Mouse (Mus musculus) forelimb bud, embryonic 11.5 days (tissue): ENCODE measurements around the gene Klk1b5.
"Not testable (repeated sequence)": the region's sequence is repeated elsewhere in the genome, so short reads cannot be mapped to it uniquely, and the experiment has no call there.

Source experiments
- DNase-seq: peaks from one replicate; pipeline ENCODE4 v3.0.0-alpha.2; 2012; ENCODE audit warnings: low read depth, low spot score

Gene Klk1b5

DNA sequence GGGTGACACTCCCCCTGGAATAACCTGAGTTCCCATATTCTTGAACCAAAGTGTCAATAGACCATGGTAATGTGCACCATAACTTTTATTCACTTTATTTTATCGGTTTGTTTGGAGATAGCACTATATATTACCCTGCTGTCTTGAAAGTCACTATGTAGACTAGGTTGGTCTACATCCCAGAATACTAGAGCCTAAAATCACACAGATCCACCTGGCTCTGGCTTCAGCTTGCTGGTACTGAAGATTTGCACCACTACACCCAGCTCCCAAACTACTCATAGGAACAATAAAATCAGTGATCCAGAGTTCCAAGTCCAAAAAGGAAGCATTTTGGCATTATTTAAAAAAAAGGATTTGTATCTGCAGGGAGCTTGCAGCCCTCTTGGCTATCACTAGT is at the start of gene Klk1b5:
Gene Klk1b5, plus strand, starts transcription at position 301 of the 400 bp plus-strand sequence.
- no peak for DNase-seq

- no peak for DNase-seq
Observed at GRCm38 (mm10) chr7:44179299-44180045, 36.3 kb upstream of the Klk1b5 start.

- DNase-seq = not testable (repeated sequence)
Observed at GRCm38 (mm10) chr7:44186516-44186915, 29.2 kb upstream of the Klk1b5 start.

GRCm38 (mm10) chr7:44187936-44188335 is 27.8 kb upstream of the Klk1b5 start, which contains the start of gene Klk1b24:
Gene Klk1b24 (plus strand): TSS chr7:44188236.
- DNase-seq = not testable (repeated sequence)

- DNase-seq = not testable (repeated sequence)
Observed at GRCm38 (mm10) chr7:44193466-44193865, 22.3 kb upstream of the Klk1b5 start.

DNA sequence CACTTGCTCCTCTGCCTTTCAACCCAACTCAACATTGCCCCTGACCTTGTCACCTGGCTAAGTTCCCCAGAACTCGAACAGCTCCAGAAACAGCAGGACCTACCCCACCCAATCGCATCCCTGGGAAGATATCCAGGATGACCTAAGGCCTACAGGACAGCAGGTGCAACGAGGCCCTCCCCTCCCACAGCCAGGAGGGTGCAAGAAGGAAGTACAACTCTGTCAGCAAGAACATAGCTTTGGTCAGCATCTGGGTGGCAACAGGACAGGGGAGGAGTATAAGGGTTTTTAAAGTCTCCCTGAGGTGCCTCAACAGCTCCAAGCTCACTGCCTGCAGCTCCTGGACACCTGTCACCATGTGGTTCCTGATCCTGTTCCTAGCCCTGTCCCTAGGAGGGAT is 17.9 kb upstream of the Klk1b5 start, which contains the start of gene Klk1b3:
Gene Klk1b3, plus strand, starts transcription at position 301 of the 400 bp plus-strand sequence.
- DNase-seq = no peak

GRCm38 (mm10) chr7:44207135-44207534 is 8.6 kb upstream of the Klk1b5 start, which contains the start of gene Klk1b4:
Gene Klk1b4 (plus strand): TSS chr7:44207435.
- DNase-seq = not testable (repeated sequence)

- DNase-seq = no peak
Observed at GRCm38 (mm10) chr7:44208307-44208706, 7.4 kb upstream of the Klk1b5 start.

DNA sequence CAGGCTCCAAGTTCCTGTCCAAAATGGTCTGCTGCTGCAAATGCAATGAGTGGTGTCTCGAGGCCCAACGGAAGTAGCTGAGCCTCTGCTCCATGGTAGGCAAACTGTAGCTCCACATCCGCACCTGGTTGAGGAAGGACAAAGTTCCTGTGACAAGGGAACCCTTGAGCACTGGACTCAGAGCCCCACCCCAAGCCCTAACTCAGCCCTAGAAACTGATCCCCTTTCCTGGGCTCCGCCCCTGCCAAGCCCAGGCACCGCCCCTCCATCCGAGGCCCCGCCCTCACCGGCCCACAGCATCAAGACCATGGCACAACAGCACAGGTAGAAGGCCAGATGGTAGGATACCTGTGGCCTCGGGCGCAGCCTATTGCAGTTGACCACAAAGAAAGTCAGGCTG is 5.9 kb downstream of the Klk1b5 start:
- DNase-seq = not testable (repeated sequence)

DNA sequence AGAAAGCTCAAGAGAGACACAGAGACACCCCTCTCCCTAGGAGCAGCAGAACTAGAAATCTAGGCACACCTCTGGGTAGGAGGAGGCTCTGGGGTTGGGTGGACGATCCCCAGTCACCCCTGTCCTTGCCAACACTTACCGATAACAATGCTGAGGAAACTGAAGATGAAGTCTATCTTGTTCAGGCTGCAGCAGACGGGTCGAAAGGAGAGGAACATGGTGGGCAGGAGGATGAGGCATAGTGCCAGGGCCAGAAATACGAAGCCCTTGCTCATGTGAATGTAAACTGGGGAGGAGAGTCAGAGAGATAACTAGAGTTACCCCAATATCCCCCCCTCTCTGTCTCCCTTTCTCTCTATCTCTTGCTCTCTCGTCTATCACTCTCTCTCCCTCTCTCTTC is 6.6 kb downstream of the Klk1b5 start:
- DNase-seq = not testable (repeated sequence)

- DNase-seq = no peak
Observed at GRCm38 (mm10) chr7:44225076-44225475, 9.3 kb downstream of the Klk1b5 start, which contains the start of gene Klk1. Gene Klk1 (plus strand): TSS chr7:44225360.

GRCm38 (mm10) chr7:44235909-44236308 is 20.2 kb downstream of the Klk1b5 start, which contains the start of gene Gm36864:
Gene Gm36864 (plus strand): TSS chr7:44236177.
- no peak for DNase-seq

GRCm38 (mm10) chr7:44239913-44240312 is 24.2 kb downstream of the Klk1b5 start:
- no peak for DNase-seq

- DNase-seq = no peak
Observed at GRCm38 (mm10) chr7:44240712-44241111, 25.0 kb downstream of the Klk1b5 start.

DNA sequence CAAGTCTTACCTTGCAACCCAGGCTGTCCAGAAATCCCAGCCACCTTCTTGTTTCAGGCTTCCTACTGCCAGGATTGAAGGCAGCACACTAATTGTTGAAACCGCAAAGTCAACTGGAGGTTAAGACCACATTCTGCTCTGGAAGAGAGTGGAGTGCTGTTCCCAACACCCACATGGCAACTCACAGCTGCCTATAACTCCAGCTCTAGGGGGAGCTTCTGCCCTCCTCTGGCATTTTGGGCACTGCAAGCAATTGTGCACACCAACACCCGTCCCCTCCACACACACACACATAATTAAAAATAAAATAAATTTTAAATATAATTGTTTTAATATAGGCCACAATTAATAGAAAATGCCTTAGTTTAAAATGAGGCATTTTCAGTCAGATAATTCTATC is 25.4 kb downstream of the Klk1b5 start:
- no peak for DNase-seq

DNA sequence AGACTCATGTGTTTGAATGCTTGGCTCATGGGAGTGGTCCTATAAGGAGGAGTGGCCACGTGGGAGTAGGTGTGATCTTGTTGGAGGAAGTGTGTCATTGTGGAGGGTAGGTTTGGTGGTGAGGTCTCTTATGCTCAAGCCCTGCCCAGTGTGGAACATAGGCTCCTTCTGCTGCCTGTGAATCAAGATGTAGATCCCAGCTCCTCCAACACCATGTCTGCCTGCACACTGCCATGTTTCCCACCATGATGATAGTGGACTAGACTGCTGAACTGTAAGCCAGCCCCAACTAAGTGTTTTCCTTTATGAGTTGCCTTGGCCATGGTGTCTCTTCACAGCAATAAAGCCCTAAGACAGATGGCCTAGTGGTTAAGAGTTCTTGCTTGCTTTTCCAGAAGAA is 28.3 kb downstream of the Klk1b5 start:
- DNase-seq = no peak

DNA sequence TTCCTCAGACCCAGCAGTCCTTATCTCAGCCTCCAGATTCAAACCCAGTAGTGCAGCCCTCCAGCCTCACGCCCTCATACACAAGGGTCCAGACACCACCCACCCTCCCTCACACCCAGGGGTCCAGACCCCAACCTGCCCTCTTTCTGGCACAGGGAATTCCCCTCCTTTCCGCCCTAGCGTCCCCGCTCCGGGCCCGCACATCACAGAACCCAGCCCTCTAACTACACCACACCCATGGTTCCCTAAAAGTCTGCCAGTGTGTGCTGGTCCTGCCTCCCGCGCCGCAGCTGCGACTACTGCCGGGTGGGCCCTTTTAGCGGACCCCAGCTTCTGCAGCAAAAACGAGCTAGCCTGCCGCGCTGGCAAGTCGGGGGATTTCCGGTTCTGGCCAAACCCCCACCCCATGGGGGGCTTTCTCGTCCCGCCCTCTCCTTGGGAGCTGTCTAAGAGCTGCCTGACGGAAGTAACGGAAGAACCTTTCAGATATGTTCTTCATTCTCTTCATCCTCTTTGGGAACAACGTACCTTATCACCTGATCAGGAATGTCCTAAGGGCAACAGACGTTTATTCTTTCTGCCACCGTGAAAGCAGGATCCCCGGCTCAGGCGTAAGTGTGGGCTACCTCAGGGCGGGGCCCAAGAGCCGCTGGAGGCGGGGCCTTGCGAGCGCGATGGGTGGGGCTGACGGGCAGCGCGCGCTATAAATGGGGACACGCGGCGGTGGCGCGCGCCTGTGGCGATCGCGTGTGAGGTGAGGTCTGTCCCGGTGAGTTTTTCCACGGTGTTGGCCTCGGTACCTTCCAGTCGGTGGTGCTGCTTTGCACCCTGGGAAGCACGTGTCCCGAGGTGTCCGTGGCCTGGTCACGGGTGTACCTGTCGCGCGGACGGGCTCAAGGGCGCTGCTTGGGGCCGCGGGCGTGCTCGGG is 30.6 kb downstream of the Klk1b5 start, which contains the start of the genes 1700028J19Rik and 2410002F23Rik:
Gene 1700028J19Rik, minus strand, starts transcription at position 641 of the 929 bp plus-strand sequence.
Gene 2410002F23Rik, plus strand, starts transcription at position 668 of the 929 bp plus-strand sequence.
- DNase-seq = peak; percentile 94

DNA sequence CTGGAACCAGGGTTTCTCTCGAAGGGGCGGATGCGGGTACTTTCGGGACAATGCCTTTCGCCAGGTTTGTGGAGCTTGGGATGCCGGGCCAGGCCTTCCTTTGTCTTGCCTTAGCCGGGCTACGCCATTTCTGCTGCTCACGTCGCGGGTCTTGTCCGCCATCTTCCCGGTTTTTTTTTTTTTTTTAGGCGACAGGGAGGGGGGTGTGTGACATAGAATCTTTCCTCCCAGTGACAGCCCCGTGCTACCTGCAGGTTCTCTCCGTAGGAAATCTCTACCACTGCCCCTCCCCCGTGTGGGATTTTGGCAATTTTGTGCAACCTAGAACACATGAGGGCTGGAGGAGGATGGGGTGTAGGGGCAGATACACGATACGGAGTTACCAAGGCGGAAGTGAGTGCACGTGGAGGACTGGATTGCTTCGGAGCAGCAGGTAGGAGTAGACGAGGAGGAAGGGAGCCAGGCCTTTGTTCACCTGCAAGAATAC is 31.3 kb downstream of the Klk1b5 start:
- DNase-seq = peak; percentile 54

DNA sequence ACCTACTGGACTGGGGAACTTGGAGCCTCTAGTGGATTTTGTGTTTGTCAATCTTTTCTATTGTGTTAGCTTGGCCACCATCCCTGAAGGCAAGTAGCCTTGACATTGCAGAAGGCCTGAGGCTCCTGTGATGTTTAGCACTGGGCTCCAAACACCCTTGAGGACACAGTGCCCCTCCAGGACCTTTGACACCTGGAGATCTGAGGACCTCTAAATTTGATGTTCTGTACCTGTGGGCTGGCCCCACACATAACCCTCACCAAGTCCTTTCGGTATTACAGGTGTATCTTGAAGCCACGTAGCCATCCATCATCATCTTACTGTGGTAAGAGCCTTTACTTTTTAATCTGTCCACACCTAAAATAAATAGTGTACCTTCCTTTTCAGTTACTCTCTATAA is 32.2 kb downstream of the Klk1b5 start:
- DNase-seq = no peak

- DNase-seq = no peak
Observed at GRCm38 (mm10) chr7:44249248-44249647, 33.5 kb downstream of the Klk1b5 start.

GRCm38 (mm10) chr7:44250732-44251275 is 35.1 kb downstream of the Klk1b5 start:
- not testable (repeated sequence) for DNase-seq
